Mouse (Mus musculus) liver, embryonic 11.5 days (tissue): ENCODE results near the gene Wwc2. TPM values are rescaled to one million over a fixed set of nuclear protein-coding genes. Genes with fewer than 3 reads are reported as not detected.

ENCODE experiments used
- ATAC-seq: fragments of 200-750 bp; cut with Nextera tagmentation; replicated peaks from 2 replicates; pipeline ENCODE4 v1.8.0; 2017; ENCODE audit warnings: moderate number of reproducible peaks, mild to moderate bottlenecking, moderate TSS enrichment, moderate library complexity; ENCODE audit not compliant: low FRiP score
- DNase-seq: peaks from one replicate; pipeline ENCODE4 v3.0.0-alpha.2; 2017; ENCODE audit warnings: low spot score
- H3K27ac ChIP-seq: fragments of 300-500 bp; sonication (generic); 2 replicates; pipeline ENCODE4 v1.5.1; 2014; ENCODE audit warnings: mild to moderate bottlenecking, low read depth, low read length, control low read depth
- H3K27me3 ChIP-seq: fragments of 300-500 bp; sonication (generic); replicated peaks from 2 replicates; pipeline ENCODE4 v1.6.1; 2014; ENCODE audit warnings: low read length, mixed read lengths; ENCODE audit not compliant: control insufficient read depth, insufficient read depth
- H3K36me3 ChIP-seq: fragments of 300-500 bp; sonication (generic); 2 replicates; pipeline ENCODE4 v1.6.1; 2014; ENCODE audit warnings: mild to moderate bottlenecking, low read length, moderate library complexity, mixed read lengths; ENCODE audit not compliant: control insufficient read depth, insufficient read depth
- H3K4me1 ChIP-seq: fragments of 300-500 bp; sonication (generic); replicated peaks from 2 replicates; pipeline ENCODE4 v1.6.1; 2014; ENCODE audit warnings: low read length, mixed read lengths; ENCODE audit not compliant: control insufficient read depth, insufficient read depth
- H3K4me2 ChIP-seq: fragments of 300-500 bp; sonication (generic); 2 replicates; pipeline ENCODE4 v1.6.1; 2014; ENCODE audit warnings: mild to moderate bottlenecking, control low read depth, moderate library complexity
- H3K4me3 ChIP-seq: fragments of 300-500 bp; sonication (generic); 2 replicates; pipeline ENCODE4 v1.5.1; 2014; ENCODE audit warnings: low read depth, low read length, control low read depth
- H3K9ac ChIP-seq: fragments of 300-500 bp; sonication (generic); 2 replicates; pipeline ENCODE4 v1.6.1; 2014; ENCODE audit warnings: low read depth, low read length, control low read depth
- H3K9me3 ChIP-seq: fragments of 300-500 bp; sonication (generic); 2 replicates; pipeline ENCODE4 v1.6.1; 2016; ENCODE audit warnings: low read length, inconsistent platforms, mixed read lengths; ENCODE audit not compliant: control insufficient read depth
- WGBS: fragments of 180-500 bp; shearing (Covaris S2); extraction: QIAGEN DNeasy Blood & Tissue Kit; methylation state at CpG from one replicate; pipeline ENCODE4 v1.1.7; 2014; 5-methylcytosine and 5-hydroxymethylcytosine counted together
- polyA plus RNA-seq: library from polyadenylated mRNA; unstranded; fragments of >200 nt; fragmentation: Nextera tagmentation; extraction: Ambion mirVana; gene quantifications from 2 replicates; pipeline ENCODE4 v1.2.1, GENCODE M21; 2014

Gene Wwc2
- polyA plus RNA-seq, 1 experiment from 2014 or later = 7.3 TPM

DNA sequence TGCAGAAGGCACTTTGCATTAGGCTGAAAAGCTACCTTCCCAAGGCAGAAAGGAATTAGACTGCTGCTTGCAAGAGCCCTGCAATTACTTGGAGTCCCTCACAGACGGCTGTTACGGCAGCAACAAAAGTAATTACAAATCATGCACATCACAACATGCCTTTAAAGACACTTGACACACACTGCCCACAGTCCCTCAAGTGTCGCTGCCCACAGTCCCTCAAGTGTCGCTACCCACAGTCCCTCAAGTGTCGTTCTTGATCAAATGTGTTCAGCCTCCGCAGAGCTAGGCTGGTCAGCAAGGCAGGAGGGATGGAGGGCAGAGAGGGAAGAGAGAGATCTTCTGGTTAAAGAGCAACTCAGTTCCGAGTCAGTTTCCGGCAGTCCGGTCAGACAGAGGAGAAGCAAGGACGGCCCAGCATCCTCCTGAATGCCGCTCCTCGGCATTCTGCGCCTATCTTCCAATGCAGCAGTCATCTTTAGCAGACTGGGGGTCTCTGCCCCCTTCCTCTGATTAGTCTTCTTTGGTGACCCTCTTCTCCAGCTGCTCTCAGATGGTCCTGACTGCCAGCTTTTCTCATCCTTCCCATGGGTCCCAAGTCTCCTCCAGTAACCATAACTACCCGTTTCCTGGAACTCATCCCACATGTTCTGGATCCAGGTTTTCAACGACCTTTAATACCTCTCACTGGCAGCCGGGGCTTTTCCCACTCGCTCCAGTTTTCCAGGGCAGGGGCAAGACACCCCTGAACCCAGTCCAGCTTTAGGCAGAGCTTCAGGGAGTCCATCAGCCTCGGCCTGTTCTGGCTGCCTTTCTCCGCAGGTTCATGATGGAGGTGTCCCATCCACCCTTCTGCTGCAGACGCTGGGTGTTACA is 23.4 kb downstream of the Wwc2 start:
- DNase-seq (no peak), ATAC-seq (no peak)
- no peak overlapping the region for H3K9ac ChIP-seq
- H3K4me2 ChIP-seq = no peak overlapping the region
- no peak overlapping the region for H3K27ac ChIP-seq
- 78% methylated on average over 20 of the region's 20 CpGs for WGBS
- H3K36me3 ChIP-seq = no peaks in the 10 kb centered on the region
- H3K27me3 ChIP-seq = no peaks in the 10 kb centered on the region
- no peak overlapping the region for H3K4me3 ChIP-seq
- no peaks in the 10 kb centered on the region for H3K9me3 ChIP-seq
- no peaks in the 10 kb centered on the region; the same call in 1 of the 2 replicates for H3K4me1 ChIP-seq

DNA sequence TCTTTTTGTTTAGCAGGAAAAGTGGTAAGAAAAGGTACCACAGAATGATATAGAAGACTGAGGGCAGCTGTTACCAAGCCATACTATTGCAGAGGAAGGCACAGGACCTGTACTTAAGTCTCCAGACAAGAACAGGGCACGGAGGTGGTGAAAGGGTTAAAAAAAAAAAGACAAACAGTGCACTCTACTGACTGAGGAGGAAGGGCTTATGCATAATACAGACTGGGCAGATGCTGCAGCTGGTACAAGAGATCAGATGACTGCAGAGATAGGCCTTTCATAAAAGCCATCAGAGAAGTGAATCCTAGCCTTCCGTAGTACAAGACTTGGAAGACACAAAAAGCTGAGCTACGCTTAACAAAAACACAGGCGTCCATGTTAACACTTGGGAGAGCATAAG is 28.2 kb downstream of the Wwc2 start:
- H3K4me3 ChIP-seq = no peak overlapping the region
- DNase-seq = no peak
- no peaks in the 10 kb centered on the region for H3K27me3 ChIP-seq
- H3K9ac ChIP-seq = no peak overlapping the region
- no peaks in the 10 kb centered on the region for H3K36me3 ChIP-seq
- no peak for ATAC-seq
- no peak overlapping the region for H3K27ac ChIP-seq
- no peaks in the 10 kb centered on the region; the same call in 1 of the 2 replicates for H3K4me1 ChIP-seq
- no peaks in the 10 kb centered on the region for H3K9me3 ChIP-seq
- 72% methylated on average over 4 of the region's 4 CpGs for WGBS
- no peak overlapping the region for H3K4me2 ChIP-seq

DNA sequence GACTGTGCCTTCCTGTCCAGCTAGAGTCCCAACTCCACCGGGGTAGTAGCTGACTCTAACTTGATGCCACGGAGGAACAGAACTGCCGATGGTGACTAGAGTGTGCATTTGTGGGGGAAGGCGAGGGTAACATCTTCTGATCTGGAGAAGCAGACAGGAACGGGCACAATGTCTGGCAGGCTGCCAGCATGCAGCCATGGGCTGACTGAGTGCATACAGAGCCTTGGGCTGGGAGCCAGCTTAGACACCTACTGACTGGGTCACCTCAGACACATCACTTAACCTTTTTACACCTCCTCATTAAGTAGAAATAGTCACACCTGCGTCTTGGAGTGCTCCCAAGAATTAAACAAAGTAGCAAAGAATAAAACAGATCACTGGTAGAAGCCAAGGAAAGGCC is 28.7 kb downstream of the Wwc2 start:
- 77% methylated on average over 6 of the region's 6 CpGs for WGBS
- ATAC-seq = no peak
- H3K4me1 ChIP-seq = no peaks in the 10 kb centered on the region; the same call in 1 of the 2 replicates
- DNase-seq = no peak
- no peaks in the 10 kb centered on the region for H3K27me3 ChIP-seq
- no peak overlapping the region for H3K27ac ChIP-seq
- H3K9ac ChIP-seq = no peak overlapping the region
- H3K4me2 ChIP-seq = no peak overlapping the region
- no peak overlapping the region for H3K4me3 ChIP-seq
- no peaks in the 10 kb centered on the region for H3K9me3 ChIP-seq
- no peaks in the 10 kb centered on the region for H3K36me3 ChIP-seq

DNA sequence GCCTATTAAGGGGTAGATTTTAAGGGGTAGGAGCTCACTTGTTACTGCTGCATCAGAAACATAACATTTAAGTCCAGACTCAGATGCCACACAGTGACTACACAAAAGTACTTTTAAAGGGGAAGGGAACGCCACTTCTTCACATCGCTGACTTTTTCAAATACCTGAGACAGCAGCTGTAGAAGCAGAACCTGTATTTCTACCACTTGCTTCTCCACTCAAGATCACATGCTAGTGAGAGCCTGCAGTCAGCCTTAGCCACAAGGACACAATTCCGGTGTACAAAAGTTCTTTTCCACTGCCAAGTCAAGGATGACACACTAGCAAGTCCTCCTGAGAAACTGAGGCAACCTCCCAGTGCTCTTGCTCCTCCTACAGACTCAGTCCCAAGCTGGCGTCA is 33.2 kb downstream of the Wwc2 start:
- H3K4me3 ChIP-seq = no peak overlapping the region
- no peaks in the 10 kb centered on the region; the same call in 1 of the 2 replicates for H3K4me1 ChIP-seq
- no peaks in the 10 kb centered on the region for H3K27me3 ChIP-seq
- ATAC-seq = no peak
- no peak overlapping the region for H3K9ac ChIP-seq
- DNase-seq = no peak
- no peaks in the 10 kb centered on the region for H3K9me3 ChIP-seq
- H3K4me2 ChIP-seq = no peak overlapping the region
- H3K27ac ChIP-seq = no peak overlapping the region
- no peaks in the 10 kb centered on the region for H3K36me3 ChIP-seq
- WGBS = 94% methylated on average over 4 of the region's 4 CpGs

DNA sequence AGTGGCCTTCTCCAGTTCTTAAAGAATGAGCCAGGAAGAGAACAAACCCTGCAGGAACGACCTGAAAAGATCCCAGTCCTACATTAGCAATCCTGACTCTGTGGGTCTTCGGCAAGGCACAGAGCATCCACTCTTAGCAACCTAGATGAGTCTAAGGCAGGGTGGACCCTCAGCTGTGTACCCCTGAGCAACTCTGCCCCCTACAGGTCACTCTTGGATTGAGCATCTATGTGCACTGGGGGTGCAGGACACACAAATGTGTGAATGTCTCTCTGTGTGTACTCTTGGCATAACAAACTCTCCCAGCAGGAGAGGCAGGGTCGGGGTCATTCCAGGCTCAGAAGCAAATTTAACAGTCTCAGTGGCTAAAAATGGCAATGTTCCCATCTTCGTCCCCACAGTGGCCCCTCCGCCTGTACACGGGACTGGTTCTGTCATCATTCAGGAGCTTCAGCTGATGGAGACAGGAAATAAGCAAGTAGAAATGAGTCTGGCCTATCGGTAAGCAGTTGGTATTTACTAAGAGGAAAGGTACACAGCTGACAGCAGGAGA is 39.3 kb downstream of the Wwc2 start:
- no peak overlapping the region for H3K27ac ChIP-seq
- H3K9ac ChIP-seq = no peak overlapping the region
- no peak for DNase-seq
- 73% methylated on average over 7 of the region's 7 CpGs for WGBS
- ATAC-seq = no peak
- H3K4me3 ChIP-seq = no peak overlapping the region
- H3K27me3 ChIP-seq = no peaks in the 10 kb centered on the region
- H3K9me3 ChIP-seq = no peaks in the 10 kb centered on the region
- 0 out of 2 replicates have a peak, but pooled peaks cover 3% of the 10 kb centered on the region for H3K4me1 ChIP-seq
- H3K4me2 ChIP-seq = no peak overlapping the region
- no peaks in the 10 kb centered on the region for H3K36me3 ChIP-seq

DNA sequence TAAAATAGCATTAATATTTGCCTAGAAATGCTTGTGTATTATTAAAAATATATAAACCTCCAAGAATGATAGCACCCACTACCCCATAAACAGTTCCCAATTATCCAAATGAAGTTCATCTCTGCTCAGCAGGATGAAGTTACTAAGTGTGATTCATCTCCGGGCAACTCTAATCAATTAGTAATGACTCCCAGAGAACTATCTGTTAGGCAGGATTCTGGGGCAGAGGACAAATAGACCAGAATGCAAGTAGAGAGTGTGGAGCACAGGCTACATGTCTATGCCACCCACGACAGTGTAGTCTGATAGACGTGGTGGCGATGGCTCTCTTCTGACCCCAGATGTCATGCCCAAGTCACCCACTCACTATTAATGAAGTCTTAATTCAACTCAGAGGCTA is 41.9 kb downstream of the Wwc2 start:
- Histone ChIP-seq H3K9me3 (no peaks in the 10 kb centered on the region), H3K27ac (no peak overlapping the region), H3K27me3 (no peaks in the 10 kb centered on the region), H3K4me2 (no peak overlapping the region), H3K4me3 (no peak overlapping the region), H3K4me1 (0 out of 2 replicates have a peak, but pooled peaks cover 3% of the 10 kb centered on the region), H3K9ac (no peak overlapping the region), H3K36me3 (no peaks in the 10 kb centered on the region)
- ATAC-seq (no peak), DNase-seq (no peak)
- 76% methylated on average over 4 of the region's 4 CpGs for WGBS

DNA sequence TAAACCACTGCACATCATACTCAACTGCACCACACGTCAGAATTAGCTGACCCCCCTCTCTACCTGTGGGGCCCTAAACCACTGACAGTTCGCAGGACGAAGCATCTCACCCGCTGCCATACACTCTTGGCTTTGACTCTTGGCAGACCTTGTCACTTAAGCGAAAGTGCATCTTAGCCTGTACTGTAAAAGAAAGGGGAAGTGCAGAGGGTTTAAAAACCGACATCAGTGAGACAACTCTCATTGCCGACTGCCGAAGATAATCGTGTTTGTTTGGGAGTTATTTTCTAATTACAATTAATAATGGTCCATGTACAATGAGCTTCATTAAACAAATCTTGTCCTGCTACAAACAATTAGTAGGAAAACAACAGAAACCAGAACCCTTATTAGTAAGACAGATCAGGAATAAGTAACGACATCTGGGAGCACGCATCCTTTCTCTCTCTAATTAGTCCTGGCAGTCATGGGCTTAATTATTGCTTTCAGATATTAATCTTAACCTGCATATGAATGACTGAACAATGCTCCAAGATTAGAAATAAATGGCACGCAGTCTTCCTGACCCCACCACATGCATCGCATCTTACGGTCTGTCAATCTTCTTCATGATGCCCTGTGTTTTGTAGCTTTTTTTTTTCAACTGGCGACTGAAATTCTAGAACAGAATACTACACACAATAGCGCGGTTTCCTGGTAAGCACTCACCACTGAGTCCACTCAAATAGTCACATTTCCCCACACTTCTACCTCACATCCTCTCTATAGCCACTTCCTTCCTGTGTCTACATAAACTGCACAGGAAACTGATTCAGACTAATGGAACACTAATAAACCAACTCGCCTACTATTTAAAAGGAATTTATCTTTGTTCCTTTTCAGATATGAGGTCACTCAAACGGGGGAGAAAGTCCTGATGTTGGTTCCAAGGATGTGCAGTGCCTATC is 42.8 kb downstream of the Wwc2 start:
- ATAC-seq (no peak), DNase-seq (no peak)
- Histone ChIP-seq H3K4me3 (no peak overlapping the region), H3K9ac (no peak overlapping the region), H3K36me3 (no peaks in the 10 kb centered on the region), H3K4me2 (peak overlapping the region; percentile 30), H3K27ac (no peak overlapping the region), H3K27me3 (no peaks in the 10 kb centered on the region), H3K9me3 (no peaks in the 10 kb centered on the region), H3K4me1 (0 out of 2 replicates have a peak, but pooled peaks cover 3% of the 10 kb centered on the region)
- WGBS = 46% methylated on average over 19 of the region's 19 CpGs

DNA sequence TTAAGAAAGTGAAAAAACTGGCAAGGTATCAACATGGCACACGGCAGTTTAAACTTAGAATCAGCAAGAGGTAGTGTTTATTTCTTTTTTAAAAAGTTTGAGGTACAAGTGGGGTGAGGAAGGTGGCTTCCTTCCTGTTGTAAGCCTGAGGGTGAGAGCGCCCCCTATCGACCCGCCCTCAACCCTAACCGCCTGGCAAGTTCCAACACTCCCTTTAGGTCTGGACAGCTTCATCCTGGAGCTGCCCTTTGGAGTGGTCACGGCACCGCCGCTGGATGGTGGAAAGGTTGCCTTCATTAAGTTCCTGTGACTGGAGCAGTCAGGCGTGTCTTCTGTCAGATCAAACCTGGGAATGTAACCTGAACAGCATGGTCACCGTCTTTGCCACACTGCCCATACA is 47.7 kb downstream of the Wwc2 start:
- Histone ChIP-seq H3K4me3 (no peak overlapping the region), H3K36me3 (no peaks in the 10 kb centered on the region), H3K4me2 (no peak overlapping the region), H3K9ac (no peak overlapping the region), H3K4me1 (0 out of 2 replicates have a peak, but pooled peaks cover under 1% of the 10 kb centered on the region), H3K27ac (no peak overlapping the region), H3K9me3 (no peaks in the 10 kb centered on the region), H3K27me3 (no peaks in the 10 kb centered on the region)
- ATAC-seq = no peak
- no peak for DNase-seq
- WGBS = 63% methylated on average over 10 of the region's 10 CpGs
